Mouse (Mus musculus) lung, adult 2 months (tissue): ENCODE results near the gene Ncor1.

ENCODE experiments used
- CTCF ChIP-seq: fragments of 200-500 bp; IDR thresholded peaks from 2 replicates; pipeline ENCODE4 v1.5.1; 2011; ENCODE audit warnings: mild to moderate bottlenecking, low read length, control low read depth; ENCODE audit not compliant: insufficient read depth
- POLR2A ChIP-seq: fragments of 200-500 bp; IDR thresholded peaks from 2 replicates; pipeline ENCODE4 v1.6.1; 2011; ENCODE audit warnings: low read depth, mild to moderate bottlenecking, control low read depth, low read length, borderline replicate concordance; ENCODE audit errors: extremely low read depth

DNA sequence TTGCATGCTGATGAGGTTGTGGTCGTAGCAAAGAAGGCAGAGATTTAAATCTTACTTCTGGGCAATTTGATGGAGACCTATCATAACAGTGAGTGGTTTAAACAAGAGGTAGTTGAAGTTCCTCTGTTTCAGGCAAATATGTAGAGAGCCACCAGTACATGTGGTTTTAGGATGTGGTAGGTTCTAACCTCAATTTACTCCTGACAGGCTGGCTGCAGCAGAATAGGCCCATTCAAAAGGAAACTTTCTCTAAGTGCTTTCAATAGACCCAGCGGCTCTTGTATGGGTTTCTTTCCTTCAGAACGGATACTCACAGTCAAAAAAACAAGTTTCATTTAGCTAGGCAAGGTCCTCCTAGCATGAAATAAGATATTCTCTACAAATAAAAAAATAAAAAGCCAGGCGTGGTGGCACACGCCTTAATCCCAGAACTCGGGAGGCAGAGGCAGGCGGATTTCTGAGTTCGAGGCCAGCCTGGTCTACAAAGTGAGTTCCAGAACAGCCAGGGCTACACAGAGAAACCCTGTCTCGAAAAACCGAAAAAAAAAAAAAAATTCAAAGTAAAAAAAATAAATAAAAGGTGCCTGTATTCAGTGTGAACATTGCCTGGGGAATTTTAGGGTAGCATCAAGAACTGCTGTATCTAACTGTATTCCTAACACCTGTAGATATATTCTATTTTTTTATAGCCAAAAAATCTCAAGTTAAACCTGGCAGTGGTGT lies 70.6 kb downstream of the Ncor1 start:
- TF ChIP-seq CTCF = no peak
- no peak for TF ChIP-seq POLR2A
